11 mouse cellular contexts compared by ENCODE assay signal in the genomic region with DNA sequence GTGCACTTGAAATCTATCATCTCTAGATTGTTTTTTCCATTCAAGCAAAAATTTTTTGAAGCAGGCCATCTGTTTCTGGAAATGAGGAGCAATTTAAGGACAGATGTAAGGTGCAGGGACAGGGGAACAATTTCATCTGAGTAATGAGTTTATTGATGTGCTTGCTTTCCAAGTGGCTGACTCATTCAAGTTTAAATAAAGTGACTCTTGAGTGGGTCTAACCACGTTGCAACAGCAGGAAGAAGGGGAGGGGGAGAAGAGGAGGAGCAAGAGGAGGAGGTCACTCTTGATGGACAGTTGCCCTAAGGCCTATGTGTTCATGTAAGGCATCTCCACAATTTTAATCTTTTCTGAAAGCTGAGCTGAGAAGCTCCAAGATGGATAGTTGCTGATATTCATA.
A peak's percentile ranks its signal among the peaks of the same experiment; 100 is the strongest.
DNase-seq lines count a peak whose midpoint lies in the region; ATAC-seq and TF ChIP-seq lines count a peak whose summit lies in the region.
"Had no signal": no experiment of that assay in that cellular context is flagged by ENCODE, and none has a peak within 500 bp of the region (broad histone marks: within the 10 kb centered on the region; RNA-seq: fewer than 3 reads in every experiment).

No protein-coding gene starts in this region.

- no peak overlapping the region for H3K4me3 ChIP-seq in heart, embryonic 14.5 days (ENCODE audit: control insufficient read depth in 1 of 2, insufficient read depth in 1 of 2, low read depth in 1 of 2, low read length in 2 of 2)
- H3K4me3 ChIP-seq in midbrain, embryonic 10.5 days: no peak overlapping the region
- H3K4me3 ChIP-seq in midbrain, postnatal 0 days (ENCODE audit: low read depth, low read length): no peak overlapping the region
- H3K4me3 ChIP-seq in hindbrain, embryonic 13.5 days: no peak overlapping the region
- no peak overlapping the region for H3K4me3 ChIP-seq in neural tube, embryonic 12.5 days
- H3K4me3 ChIP-seq in cerebellum, adult 2 months (replicated peaks; ENCODE audit: insufficient read depth, low read depth, low read length): no peak overlapping the region
- H3K4me3 ChIP-seq in kidney, adult 2 months (ENCODE audit: insufficient read depth, low read depth, low read length): no peak overlapping the region
- H3K4me3 ChIP-seq: intestine, embryonic 15.5 days had no signal

- H3K4me2 ChIP-seq in heart, embryonic 14.5 days (ENCODE audit: low read length): peak overlapping the region; percentile 57
- H3K4me2 ChIP-seq in midbrain, postnatal 0 days (ENCODE audit: low read depth, low read length, poor library complexity, severe bottlenecking): no peak overlapping the region
- H3K4me2 ChIP-seq in hindbrain, embryonic 13.5 days: 0 out of 2 replicates have a peak overlapping the region, but pooled peaks have one; percentile 31
- H3K4me2 ChIP-seq in neural tube, embryonic 12.5 days (replicated peaks): peak overlapping the region; percentile 41

- no peak for TF ChIP-seq CTCF in midbrain, postnatal 0 days (IDR thresholded peaks at IDR 0.05)
- TF ChIP-seq CTCF in cerebellum, adult 2 months (IDR thresholded peaks at IDR 0.05; ENCODE audit: borderline replicate concordance, insufficient read depth, low read depth, low read length): no peak
- TF ChIP-seq CTCF in kidney, adult 2 months (conservative IDR thresholded peaks at IDR 0.05; ENCODE audit: insufficient read depth, insufficient read length, low read depth, low read length): no peak

- no peak for DNase-seq in heart, postnatal 25 days (ENCODE audit: low spot score)
- no peak for DNase-seq in midbrain, embryonic 10.5 days (ENCODE audit: low spot score)
- DNase-seq in midbrain, postnatal 0 days (ENCODE audit: low spot score): no peak
- DNase-seq in cerebellum, adult 2 months: no peak
- no peak for DNase-seq in kidney, adult 2 months
- DNase-seq: layer of hippocampus, postnatal 36 days had no signal

- no peaks in the 10 kb centered on the region for H3K27me3 ChIP-seq in heart, embryonic 14.5 days (ENCODE audit: control insufficient read depth, insufficient read depth, low read length)
- no peaks in the 10 kb centered on the region for H3K27me3 ChIP-seq in midbrain, embryonic 10.5 days (ENCODE audit: low read depth, poor library complexity, severe bottlenecking)
- H3K27me3 ChIP-seq in midbrain, postnatal 0 days (ENCODE audit: insufficient read depth, low read length): no peaks in the 10 kb centered on the region
- H3K27me3 ChIP-seq in hindbrain, embryonic 13.5 days: no peaks in the 10 kb centered on the region
- H3K27me3 ChIP-seq in neural tube, embryonic 12.5 days (replicated peaks): no peaks in the 10 kb centered on the region
- no peaks in the 10 kb centered on the region for H3K27me3 ChIP-seq in cerebellum, adult 2 months (ENCODE audit: control insufficient read depth, insufficient read depth, low read length)
- no peaks in the 10 kb centered on the region for H3K27me3 ChIP-seq in kidney, adult 2 months (replicated peaks; ENCODE audit: control insufficient read depth, insufficient read depth, low read length)
- H3K27me3 ChIP-seq: intestine, embryonic 15.5 days had no signal

- WGBS in heart, embryonic 14.5 days: 4% methylated on average over 1 of the region's 1 CpGs
- WGBS in midbrain, embryonic 10.5 days: 28% methylated on average over 1 of the region's 1 CpGs
- WGBS in midbrain, postnatal 0 days: 10% methylated on average over 1 of the region's 1 CpGs
- 0% methylated on average over 1 of the region's 1 CpGs for WGBS in hindbrain, embryonic 13.5 days
- WGBS in neural tube, embryonic 12.5 days: 7% methylated on average over 1 of the region's 1 CpGs
- 39% methylated on average over 1 of the region's 1 CpGs for whole genome bisulfite sequencing in cerebellum, adult 2 months
- WGBS in kidney, adult 2 months: 11% methylated on average over 1 of the region's 1 CpGs

- peaks cover 52 to 73% of the 10 kb centered on the region in 2 experiments for H3K4me1 ChIP-seq in heart, embryonic 14.5 days (ENCODE audit: control insufficient read depth in 2 of 2, insufficient read depth in 2 of 2, low read length in 2 of 2)
- H3K4me1 ChIP-seq in midbrain, embryonic 10.5 days: peaks cover 69% of the 10 kb centered on the region
- H3K4me1 ChIP-seq in midbrain, postnatal 0 days (ENCODE audit: insufficient read depth, low read length): peaks cover 29% of the 10 kb centered on the region
- H3K4me1 ChIP-seq in hindbrain, embryonic 13.5 days (replicated peaks): peaks cover 98% of the 10 kb centered on the region
- peaks cover 88% of the 10 kb centered on the region for H3K4me1 ChIP-seq in neural tube, embryonic 12.5 days
- peaks cover 11% of the 10 kb centered on the region for H3K4me1 ChIP-seq in cerebellum, adult 2 months (ENCODE audit: control insufficient read depth, insufficient read depth, low read length)
- H3K4me1 ChIP-seq in kidney, adult 2 months (ENCODE audit: control insufficient read depth, insufficient read depth, low read length): peaks cover 9% of the 10 kb centered on the region

- TF ChIP-seq POLR2A in cerebellum, adult 2 months (IDR thresholded peaks at IDR 0.05; ENCODE audit: borderline replicate concordance, insufficient read depth, low read length): no peak
- no peak for TF ChIP-seq POLR2A in kidney, adult 2 months (IDR thresholded peaks at IDR 0.05; ENCODE audit: low read depth, low read length)

- no peak for ATAC-seq in heart, embryonic 14.5 days (ENCODE audit: insufficient number of reproducible peaks, insufficient read depth, low FRiP score, low read depth)
- ATAC-seq in midbrain, postnatal 0 days (ENCODE audit: low FRiP score): no peak
- ATAC-seq in hindbrain, embryonic 13.5 days (ENCODE audit: low FRiP score): no peak
- no peak for ATAC-seq in neural tube, embryonic 12.5 days (ENCODE audit: low FRiP score, low read depth)
- ATAC-seq: intestine, embryonic 15.5 days had no signal

- peak overlapping the region; percentile 27; the same call in 1 of the 2 replicates for H3K9ac ChIP-seq in heart, embryonic 14.5 days (ENCODE audit: low read length)
- no peak overlapping the region for H3K9ac ChIP-seq in midbrain, postnatal 0 days (replicated peaks; ENCODE audit: low read length, poor library complexity, severe bottlenecking)
- peak overlapping the region; percentile 39; the same call in 1 of the 2 replicates for H3K9ac ChIP-seq in hindbrain, embryonic 13.5 days
- no peak overlapping the region for H3K9ac ChIP-seq in neural tube, embryonic 12.5 days
- H3K9ac ChIP-seq: intestine, embryonic 15.5 days; liver, embryonic 14.5 days had no signal

- H3K36me3 ChIP-seq in heart, embryonic 14.5 days (ENCODE audit: control insufficient read depth, insufficient read depth, low read length): no peaks in the 10 kb centered on the region
- no peaks in the 10 kb centered on the region for H3K36me3 ChIP-seq in midbrain, embryonic 10.5 days
- no peaks in the 10 kb centered on the region for H3K36me3 ChIP-seq in midbrain, postnatal 0 days (ENCODE audit: insufficient read depth, low read length)
- no peaks in the 10 kb centered on the region for H3K36me3 ChIP-seq in hindbrain, embryonic 13.5 days
- H3K36me3 ChIP-seq in neural tube, embryonic 12.5 days: no peaks in the 10 kb centered on the region
- no peaks in the 10 kb centered on the region for H3K36me3 ChIP-seq in kidney, adult 2 months (ENCODE audit: control insufficient read depth, insufficient read depth, low read length)
- H3K36me3 ChIP-seq: intestine, embryonic 15.5 days had no signal

- H3K9me3 ChIP-seq in heart, embryonic 14.5 days (ENCODE audit: control insufficient read depth, low read length): no peaks in the 10 kb centered on the region
- H3K9me3 ChIP-seq in midbrain, embryonic 10.5 days (replicated peaks): no peaks in the 10 kb centered on the region
- no peaks in the 10 kb centered on the region for H3K9me3 ChIP-seq in midbrain, postnatal 0 days (ENCODE audit: low read length)
- no peaks in the 10 kb centered on the region for H3K9me3 ChIP-seq in hindbrain, embryonic 13.5 days
- H3K9me3 ChIP-seq in neural tube, embryonic 12.5 days: no peaks in the 10 kb centered on the region
- H3K9me3 ChIP-seq: intestine, embryonic 15.5 days had no signal

- H3K27ac ChIP-seq in heart, embryonic 14.5 days (replicated peaks in 1 of 2; ENCODE audit: control insufficient read depth in 1 of 2, insufficient read depth in 1 of 2, low read depth in 2 of 2, low read length in 2 of 2): peak overlapping the region; percentile 42 to 87
- H3K27ac ChIP-seq in midbrain, embryonic 10.5 days (replicated peaks): peak overlapping the region; percentile 91
- H3K27ac ChIP-seq in midbrain, postnatal 0 days (ENCODE audit: low read depth, low read length): no peak overlapping the region
- H3K27ac ChIP-seq in hindbrain, embryonic 13.5 days: peak overlapping the region; percentile 91
- peak overlapping the region; percentile 92; the same call in 1 of the 2 replicates for H3K27ac ChIP-seq in neural tube, embryonic 12.5 days
- H3K27ac ChIP-seq in cerebellum, adult 2 months (ENCODE audit: insufficient read depth, low read length): no peak overlapping the region
- no peak overlapping the region for H3K27ac ChIP-seq in kidney, adult 2 months (ENCODE audit: insufficient read depth, low read depth, low read length)
- H3K27ac ChIP-seq: liver, embryonic 14.5 days had no signal

- intact Hi-C loops in heart, postnatal 25 days (cut with DNase I): no loop called here

Comparison
In these comparisons a context has a peak if more than half of its experiments do, and no peak if none do; other contexts are left out.
1. H3K27ac ChIP-seq: peak in heart, embryonic 14.5 days (2 of 2), midbrain, embryonic 10.5 days (single experiment), hindbrain, embryonic 13.5 days (single experiment) and neural tube, embryonic 12.5 days (single experiment); none in midbrain, postnatal 0 days (single experiment), cerebellum, adult 2 months (single experiment) and kidney, adult 2 months (single experiment).
2. H3K9ac ChIP-seq: peak in heart, embryonic 14.5 days (single experiment) and hindbrain, embryonic 13.5 days (single experiment); none in midbrain, postnatal 0 days (single experiment) and neural tube, embryonic 12.5 days (single experiment).